Mouse (Mus musculus) embryo, embryonic 10 days (tissue): ENCODE measurements at regions not wholly inside any gene's neighbourhood (a gene's known extent, or its start where the extent isn't known, plus 50 kb on each side); places are given as distances from the start of the nearest gene placed in this dataset.

Source experiments
- DNase-seq: peaks from one replicate; pipeline ENCODE4 v3.0.0-alpha.2; 2015; ENCODE audit warnings: low spot score

GRCm38 (mm10) chr14:59075845-59076745 is 66.6 kb downstream of the 1700129C05Rik start:
- peak; percentile 57 for DNase-seq

- DNase-seq: no peak
Measured at GRCm38 (mm10) chr14:59072323-59073039, 70.2 kb downstream of the 1700129C05Rik start.

- DNase-seq: no peak
Measured at GRCm38 (mm10) chr14:59070056-59070455, 72.6 kb downstream of the 1700129C05Rik start.

DNA sequence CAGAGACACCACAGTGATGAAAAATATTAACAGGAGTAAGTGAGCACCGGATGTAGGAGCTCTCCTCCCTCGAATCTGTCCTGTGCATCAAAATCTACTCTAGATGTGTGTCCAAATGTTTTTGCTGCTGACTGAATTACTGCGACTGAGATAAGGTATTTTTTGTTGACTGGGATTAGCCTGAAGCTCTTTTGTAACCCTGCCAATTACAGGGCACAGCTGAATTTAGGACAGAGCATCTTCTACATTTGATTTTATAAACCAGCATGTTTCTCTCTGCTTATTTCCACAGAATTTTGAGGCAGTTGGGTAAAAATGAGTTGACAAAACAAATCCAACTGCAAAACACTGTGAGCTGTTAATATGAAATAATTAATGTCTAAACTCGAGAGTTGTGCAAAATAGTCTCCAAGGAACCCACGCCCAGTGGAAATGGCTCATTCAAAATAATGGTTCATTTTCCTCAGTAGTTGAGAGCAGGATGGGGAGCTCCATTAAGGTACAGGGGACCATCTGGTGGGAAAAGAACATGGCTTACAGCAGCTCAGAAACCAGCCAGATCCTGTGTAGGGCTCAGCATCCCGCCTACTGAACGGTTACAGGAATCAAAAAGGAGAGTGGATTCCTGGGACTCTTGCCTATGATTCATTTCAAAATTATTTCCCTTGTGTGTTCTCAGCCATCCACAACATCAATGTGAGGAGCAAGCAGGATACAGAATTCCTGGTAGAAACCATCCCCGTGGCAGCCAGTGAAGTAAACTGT is 76.1 kb downstream of the 1700129C05Rik start:
- no peak for DNase-seq

GRCm38 (mm10) chr14:59063221-59063620 is 79.5 kb downstream of the 1700129C05Rik start:
- DNase-seq: no peak

GRCm38 (mm10) chr14:59056832-59057231 is 85.9 kb downstream of the 1700129C05Rik start:
- no peak for DNase-seq

- no peak for DNase-seq
Measured at GRCm38 (mm10) chr14:59055283-59055682, 87.4 kb downstream of the 1700129C05Rik start.

GRCm38 (mm10) chr14:59052421-59052820 is 90.3 kb downstream of the 1700129C05Rik start:
- no peak for DNase-seq

GRCm38 (mm10) chr14:59051478-59051879 is 91.2 kb downstream of the 1700129C05Rik start:
- no peak for DNase-seq

GRCm38 (mm10) chr14:59045687-59046086 is 97.0 kb downstream of the 1700129C05Rik start:
- DNase-seq: no peak

GRCm38 (mm10) chr14:59045235-59045634 is 97.5 kb downstream of the 1700129C05Rik start:
- DNase-seq: no peak

DNA sequence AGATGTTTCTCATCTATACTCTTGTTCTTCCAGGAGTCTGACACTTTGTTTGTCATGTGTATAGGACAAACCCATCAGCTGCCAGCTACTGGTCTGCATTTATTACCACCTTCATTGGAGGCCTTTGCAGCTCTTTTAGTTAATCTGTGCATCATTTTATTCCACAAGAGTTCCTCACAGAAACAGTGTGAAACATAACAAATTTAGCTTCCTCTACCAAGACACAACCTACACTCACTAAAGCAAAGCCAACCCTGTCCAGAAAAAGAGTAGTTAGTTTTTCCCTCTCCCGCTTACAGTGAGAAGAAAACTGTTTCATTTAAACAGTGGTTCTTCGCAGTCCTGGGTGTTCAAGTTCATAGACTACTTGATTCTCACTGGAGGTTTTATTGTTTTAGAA is 100.5 kb downstream of the 1700129C05Rik start:
- no peak for DNase-seq

DNA sequence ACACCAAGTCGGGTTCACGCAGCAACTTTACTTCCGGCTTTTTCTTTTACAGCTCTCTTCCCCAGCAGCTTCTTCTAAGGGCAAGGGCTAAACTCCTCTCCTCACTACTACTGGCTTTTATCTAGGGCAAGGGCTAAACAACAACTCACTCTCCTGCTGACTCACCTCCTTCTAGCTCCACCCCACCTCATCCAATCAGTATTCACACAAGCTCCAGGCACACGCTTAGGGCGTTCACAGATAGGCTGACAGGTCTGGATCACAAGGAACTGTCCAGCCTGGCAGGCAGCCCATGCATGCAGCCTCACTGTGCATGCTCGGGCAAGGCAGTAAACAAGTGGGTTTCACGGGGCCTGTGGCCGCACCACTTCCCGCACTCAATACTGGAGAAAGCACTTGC is 116.9 kb downstream of the 1700129C05Rik start:
- peak; percentile 20 for DNase-seq

- no peak for DNase-seq
Measured at GRCm38 (mm10) chr14:59009534-59009933, 133.2 kb downstream of the 1700129C05Rik start.

- no peak for DNase-seq
Measured at GRCm38 (mm10) chr14:58999106-58999778, 143.5 kb downstream of the 1700129C05Rik start.

DNA sequence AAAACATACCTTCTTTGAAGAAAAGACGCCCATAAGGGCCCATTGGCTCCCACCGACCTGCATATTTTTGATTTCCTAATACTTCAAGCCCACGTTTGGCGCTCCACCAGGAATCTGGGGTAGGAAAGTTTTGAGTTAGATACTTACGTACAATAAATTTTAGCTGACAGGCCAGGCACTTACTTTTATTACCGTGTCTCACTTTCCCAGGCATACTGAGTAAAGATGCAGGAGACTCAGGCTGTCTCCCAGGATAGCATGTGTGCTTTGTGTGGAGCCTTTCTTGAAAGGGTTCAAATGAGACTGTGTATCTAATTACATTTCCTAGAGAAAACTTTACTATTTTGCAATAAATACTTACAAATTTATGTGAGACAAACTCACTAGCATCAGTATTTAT is 147.7 kb downstream of the 1700129C05Rik start:
- no peak for DNase-seq

DNA sequence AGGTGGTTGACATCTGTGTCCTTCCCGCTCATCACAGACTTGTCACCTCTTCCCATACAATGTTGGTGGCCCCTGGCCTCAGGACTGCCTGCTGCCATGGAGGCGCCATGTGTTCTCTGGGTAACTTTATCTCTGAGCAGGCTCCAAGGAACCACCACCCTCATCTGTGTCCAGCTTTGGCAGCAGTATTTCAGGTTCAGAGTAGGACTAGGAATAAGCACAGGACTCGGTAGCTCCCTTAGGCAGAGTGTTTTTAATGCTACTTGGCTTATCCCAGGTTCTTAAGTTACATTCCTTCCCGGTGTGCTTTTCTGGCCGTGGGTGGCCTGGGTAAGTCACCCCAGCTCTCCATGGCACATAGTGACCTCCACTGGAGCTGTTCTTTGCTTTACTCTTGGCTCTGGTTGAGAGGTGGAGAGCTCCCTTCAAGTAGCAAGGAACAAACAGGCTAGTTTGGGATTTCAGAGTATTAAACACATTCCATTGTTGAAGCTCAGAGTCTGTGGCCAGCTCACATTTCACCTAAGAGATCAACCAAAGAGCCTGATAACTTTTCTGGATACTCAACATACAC is 153.0 kb downstream of the 1700129C05Rik start:
- DNase-seq: no peak

- DNase-seq: peak; percentile 35
Measured at GRCm38 (mm10) chr14:58987688-58988087, 155.0 kb downstream of the 1700129C05Rik start.

- no peak for DNase-seq
Measured at GRCm38 (mm10) chr14:58985838-58986237, 156.9 kb downstream of the 1700129C05Rik start.

DNA sequence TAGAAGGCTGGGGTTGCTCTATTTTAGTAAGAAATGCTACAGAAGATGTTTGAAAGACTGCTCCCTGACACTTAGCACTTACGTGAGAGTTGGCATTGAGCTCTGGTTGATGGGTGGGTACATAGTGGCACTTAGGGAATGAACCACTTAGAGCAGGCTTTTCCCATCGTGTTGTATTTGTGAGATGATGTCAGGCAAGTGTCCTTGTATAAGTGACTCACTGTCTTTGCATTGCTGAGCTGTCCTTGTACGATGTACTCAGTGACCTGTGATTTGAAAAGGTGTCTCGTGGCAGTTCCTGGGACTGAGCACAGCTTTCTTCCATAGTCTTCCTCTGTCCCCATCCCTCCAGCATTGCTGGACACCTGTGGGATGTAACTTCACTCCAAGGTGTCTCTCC is 165.9 kb downstream of the 1700129C05Rik start:
- no peak for DNase-seq

DNA sequence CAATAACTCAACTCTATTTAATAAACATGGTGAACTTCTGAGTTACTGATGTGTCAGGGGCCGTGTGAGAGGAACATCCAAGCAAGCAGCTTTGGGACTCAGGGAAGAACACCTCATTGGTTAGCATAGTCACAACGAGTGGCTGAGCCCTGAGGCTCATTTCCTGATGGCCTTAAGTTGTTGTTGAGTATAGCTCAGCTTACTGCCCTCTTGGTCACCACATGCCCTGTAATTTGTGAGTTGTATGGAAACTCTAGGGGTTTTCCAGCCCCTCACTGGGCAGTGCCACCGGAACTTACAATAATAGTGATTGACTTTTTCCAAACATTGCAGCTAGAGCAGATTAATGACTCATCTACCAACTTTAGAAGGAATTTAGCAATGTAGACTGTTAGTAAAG is 173.4 kb downstream of the 1700129C05Rik start:
- no peak for DNase-seq
